Mouse (Mus musculus) neutrophil, adult 5-6 weeks (primary cell): Measurements from ENCODE around the gene Tmem181a. TPM values are rescaled to one million over a fixed set of nuclear protein-coding genes. Genes with fewer than 3 reads are reported as not detected.
"Not testable (repeated sequence)": the region's sequence is repeated elsewhere in the genome, so short reads cannot be mapped to it uniquely, and the experiment has no call there.

Experiments
- ATAC-seq: fragments of 151-379, 151-347 bp; 2 replicates; pipeline ENCODE4 v1.8.0; 2017; ENCODE audit warnings: mild to moderate bottlenecking, moderate TSS enrichment; ENCODE audit not compliant: insufficient number of reproducible peaks, poor library complexity, low FRiP score, severe bottlenecking; ENCODE audit errors: extremely low read depth
- total RNA-seq: library from RNA; stranded (forward); fragments of 200-1000 nt; gene quantifications from 2 replicates; pipeline ENCODE4 v1.2.3, GENCODE M21; 2017

Tmem181a gene
- 3.7 and 5.5 TPM in 2 replicates for total RNA-seq

GRCm38 (mm10) chr17:6256400-6257069, at the start of gene Tmem181a:
Tmem181a (plus strand) TSS chr17:6256860.
- ATAC-seq = not testable (repeated sequence)

- no peak for ATAC-seq
Observed at GRCm38 (mm10) chr17:6211721-6212120, 44.9 kb upstream of the Tmem181a start.

GRCm38 (mm10) chr17:6215640-6216039, 41.0 kb upstream of the Tmem181a start:
- ATAC-seq = no peak

GRCm38 (mm10) chr17:6216514-6216913, 40.1 kb upstream of the Tmem181a start:
- no peak for ATAC-seq

GRCm38 (mm10) chr17:6232633-6233032, 24.0 kb upstream of the Tmem181a start:
- ATAC-seq = not testable (repeated sequence)

- ATAC-seq = not testable (repeated sequence)
Observed at GRCm38 (mm10) chr17:6251298-6251697, 5.4 kb upstream of the Tmem181a start.

DNA sequence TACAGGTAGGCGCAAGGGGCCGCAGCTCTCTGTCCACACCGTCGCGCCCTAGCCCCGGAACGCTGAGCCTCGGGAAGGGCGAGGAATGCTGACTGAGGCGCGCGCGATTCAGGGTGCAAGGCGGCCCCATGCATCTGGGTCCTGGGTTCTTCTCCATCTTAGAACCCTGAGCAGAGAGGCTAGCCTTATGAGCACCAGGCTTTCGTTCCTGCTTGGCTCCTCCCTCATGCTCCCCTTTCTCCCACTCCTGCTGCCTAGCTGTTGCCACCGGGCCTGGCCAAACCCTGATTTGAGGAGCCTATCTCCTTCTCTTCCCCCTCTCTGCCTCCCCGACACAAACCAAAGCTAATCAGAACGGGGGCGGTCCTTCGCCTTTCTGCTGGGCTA, 403 bp downstream of the Tmem181a start:
- ATAC-seq = not testable (repeated sequence)

GRCm38 (mm10) chr17:6269876-6270831, 13.5 kb downstream of the Tmem181a start:
- peak; percentile 24; the same call in 1 of the 2 replicates for ATAC-seq

DNA sequence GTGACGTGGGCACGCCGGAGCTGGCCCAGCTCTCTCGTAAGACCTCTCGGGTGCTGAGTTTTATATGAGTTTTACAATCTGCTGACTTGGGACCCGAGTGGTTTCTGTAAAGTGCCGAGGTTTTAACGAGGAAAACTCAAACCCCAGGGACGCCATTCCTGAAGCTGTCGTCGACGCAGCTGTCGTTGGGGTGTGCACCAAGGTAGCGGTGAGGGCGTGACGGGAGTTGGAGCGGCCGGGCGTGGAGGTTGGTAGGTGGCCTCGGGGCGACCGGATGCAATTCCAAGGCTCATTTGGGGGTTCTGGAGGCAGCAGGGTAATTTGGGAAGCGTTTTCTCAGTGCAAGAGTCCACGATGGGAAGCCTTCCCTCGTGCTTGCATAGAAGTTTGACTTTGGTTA, 14.2 kb downstream of the Tmem181a start:
- ATAC-seq = not testable (repeated sequence)

GRCm38 (mm10) chr17:6271970-6272369, 15.3 kb downstream of the Tmem181a start:
- not testable (repeated sequence) for ATAC-seq

GRCm38 (mm10) chr17:6274693-6275092, 18.0 kb downstream of the Tmem181a start:
- ATAC-seq = not testable (repeated sequence)

DNA sequence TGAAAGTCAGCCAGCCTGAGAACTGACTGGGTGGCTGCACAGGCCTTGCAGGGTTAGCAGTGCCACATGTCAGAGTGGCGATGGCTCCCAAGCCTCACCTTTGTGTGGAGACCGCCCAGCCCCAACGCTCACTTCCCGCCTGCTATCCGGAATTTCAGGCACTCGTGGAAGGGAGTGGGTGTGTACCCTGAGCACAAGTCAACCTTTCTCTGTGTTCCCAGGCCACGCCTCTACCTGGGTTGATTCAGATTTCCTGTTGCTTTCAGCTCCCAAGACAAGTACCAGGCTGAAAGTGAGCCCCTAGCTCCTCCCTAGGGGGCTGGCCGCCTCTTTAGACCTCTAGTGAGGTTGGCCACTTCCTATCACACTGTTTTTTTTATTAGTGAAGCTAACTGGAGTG, 22.5 kb downstream of the Tmem181a start:
- not testable (repeated sequence) for ATAC-seq

- ATAC-seq = not testable (repeated sequence)
Observed at GRCm38 (mm10) chr17:6279772-6280171, 23.1 kb downstream of the Tmem181a start.

- ATAC-seq = not testable (repeated sequence)
Observed at GRCm38 (mm10) chr17:6280513-6280912, 23.9 kb downstream of the Tmem181a start.

- not testable (repeated sequence) for ATAC-seq
Observed at GRCm38 (mm10) chr17:6283137-6283536, 26.5 kb downstream of the Tmem181a start.

DNA sequence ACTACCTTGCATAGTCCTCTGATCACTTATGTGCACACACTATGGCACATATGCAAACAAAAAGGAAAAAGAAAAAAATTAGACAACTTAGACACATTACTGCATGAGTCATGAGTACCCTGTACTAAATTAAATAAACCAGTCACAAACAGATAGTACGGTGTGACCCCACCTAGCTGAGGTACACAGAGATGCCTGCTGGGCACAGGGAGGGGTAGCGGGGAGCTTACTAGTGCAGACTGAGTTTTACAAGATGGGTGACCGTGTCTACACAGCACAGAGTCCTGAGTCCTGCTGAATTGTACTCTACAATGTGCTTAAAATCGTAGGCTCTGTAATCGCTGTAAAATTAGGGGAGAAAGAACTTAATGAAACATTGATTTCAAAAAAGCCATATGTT, 29.5 kb downstream of the Tmem181a start:
- not testable (repeated sequence) for ATAC-seq

DNA sequence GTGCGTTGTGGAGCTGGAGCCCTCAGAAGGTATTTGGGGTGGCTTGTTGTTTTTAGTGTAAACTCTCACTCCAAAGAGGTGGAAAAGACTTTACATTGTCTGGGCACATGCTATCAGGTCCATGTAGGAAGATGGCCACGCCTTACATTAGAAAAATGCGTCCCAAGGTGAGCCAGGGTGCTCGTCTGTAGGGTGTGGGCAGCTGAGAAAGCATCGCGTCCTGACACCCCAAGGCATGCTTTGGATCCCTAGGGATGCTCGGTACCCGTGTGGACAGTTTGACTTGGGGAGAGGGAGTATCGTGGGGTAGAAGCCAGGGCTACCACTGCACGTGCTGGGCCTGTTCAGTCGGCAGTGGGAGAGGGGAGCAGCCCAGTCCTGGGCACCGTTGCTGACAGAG, 32.4 kb downstream of the Tmem181a start:
- not testable (repeated sequence) for ATAC-seq

DNA sequence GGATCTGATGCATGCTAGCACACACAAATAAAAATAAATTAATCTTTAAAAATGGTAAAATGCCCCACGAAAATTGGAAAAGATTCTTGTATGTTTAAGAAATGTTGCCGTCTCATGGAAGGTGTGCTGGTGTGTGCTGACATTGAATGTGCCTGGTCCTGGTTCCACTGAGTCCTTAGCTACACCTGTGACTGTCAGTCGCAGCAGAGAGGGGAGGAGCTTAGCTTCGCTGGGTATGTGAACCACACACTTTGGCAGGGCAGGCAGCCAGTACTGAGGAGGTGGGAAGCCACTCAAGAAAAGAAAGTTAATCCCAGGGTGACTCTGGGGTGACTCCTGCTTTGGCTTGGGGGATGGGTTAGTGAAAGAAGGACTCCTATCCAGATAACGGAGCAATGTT, 37.2 kb downstream of the Tmem181a start:
- ATAC-seq = not testable (repeated sequence)

DNA sequence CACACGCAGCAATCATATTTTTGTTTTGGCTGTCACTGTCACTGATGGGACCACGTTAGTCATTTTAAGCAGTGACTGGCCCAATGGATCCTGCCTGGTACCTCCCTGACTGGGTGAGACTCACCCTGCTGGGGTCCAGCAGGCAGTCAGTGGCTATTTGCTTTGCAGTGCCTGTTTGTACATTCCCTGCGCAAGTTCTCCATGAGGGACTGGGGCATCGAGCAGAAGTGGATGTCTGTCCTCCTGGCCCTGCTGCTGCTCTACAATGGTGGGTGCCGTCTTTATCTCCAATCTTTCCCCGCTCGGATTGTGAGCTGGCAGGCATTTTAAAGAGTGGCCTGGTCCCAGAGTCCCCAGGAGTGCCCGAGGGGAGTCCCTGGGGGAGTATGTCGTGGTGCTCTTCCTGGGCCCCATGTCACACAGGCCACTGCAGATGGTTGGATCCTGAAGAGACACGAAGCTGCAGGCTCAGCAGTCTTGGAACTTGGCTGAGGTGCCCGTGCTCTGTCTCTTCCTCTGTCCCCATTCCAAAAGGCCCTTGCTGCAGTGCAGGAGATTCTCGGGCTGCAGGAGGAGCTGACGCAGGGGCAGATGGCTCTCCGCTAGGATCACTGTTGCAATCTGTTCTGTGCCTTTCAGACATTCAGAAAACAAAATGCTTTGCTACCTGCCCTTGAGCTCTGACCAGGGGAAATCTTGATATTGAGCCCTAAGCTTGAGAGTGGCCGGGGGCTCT, 40.6 kb downstream of the Tmem181a start:
- not testable (repeated sequence) for ATAC-seq
